Mouse (Mus musculus): Measurements from ENCODE around the gene Dlx4. TPM values are rescaled to one million over a fixed set of nuclear protein-coding genes. Genes with fewer than 3 reads are reported as not detected.

The Dlx4 gene
- total RNA-seq, 2 experiments from 2014 or later: not detected

- DNase-seq: peak; percentile 45
Observed at GRCm38 (mm10) chr11:95142980-95143575, 3.0 kb downstream of the Dlx4 start.

GRCm38 (mm10) chr11:95142258-95142657 lies 3.8 kb downstream of the Dlx4 start:
- DNase-seq: no peak

DNA sequence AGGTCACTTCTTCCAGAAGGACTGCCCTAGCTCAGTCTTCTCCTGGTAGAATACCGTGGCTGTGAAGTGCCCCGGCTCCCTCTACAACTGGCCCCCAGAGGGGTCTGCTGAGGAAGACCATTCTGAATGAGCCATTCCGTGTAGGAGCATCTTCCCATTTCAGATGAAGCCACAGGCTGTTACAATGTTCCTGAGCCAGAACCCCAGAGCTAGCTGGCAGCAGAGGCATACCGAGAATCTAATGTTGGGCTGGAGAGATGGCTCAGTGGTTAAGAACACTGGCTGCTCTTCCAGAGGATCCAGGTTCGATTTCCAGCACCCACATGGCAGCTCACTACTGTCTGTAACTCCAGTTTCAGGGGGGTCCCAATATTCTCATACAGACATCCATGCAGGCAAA lies 6.2 kb downstream of the Dlx4 start:
- no peak for DNase-seq

- DNase-seq: no peak
Observed at GRCm38 (mm10) chr11:95137281-95137680, 8.8 kb downstream of the Dlx4 start.

- no peak for DNase-seq
Observed at GRCm38 (mm10) chr11:95133321-95133720, 12.7 kb downstream of the Dlx4 start.

DNA sequence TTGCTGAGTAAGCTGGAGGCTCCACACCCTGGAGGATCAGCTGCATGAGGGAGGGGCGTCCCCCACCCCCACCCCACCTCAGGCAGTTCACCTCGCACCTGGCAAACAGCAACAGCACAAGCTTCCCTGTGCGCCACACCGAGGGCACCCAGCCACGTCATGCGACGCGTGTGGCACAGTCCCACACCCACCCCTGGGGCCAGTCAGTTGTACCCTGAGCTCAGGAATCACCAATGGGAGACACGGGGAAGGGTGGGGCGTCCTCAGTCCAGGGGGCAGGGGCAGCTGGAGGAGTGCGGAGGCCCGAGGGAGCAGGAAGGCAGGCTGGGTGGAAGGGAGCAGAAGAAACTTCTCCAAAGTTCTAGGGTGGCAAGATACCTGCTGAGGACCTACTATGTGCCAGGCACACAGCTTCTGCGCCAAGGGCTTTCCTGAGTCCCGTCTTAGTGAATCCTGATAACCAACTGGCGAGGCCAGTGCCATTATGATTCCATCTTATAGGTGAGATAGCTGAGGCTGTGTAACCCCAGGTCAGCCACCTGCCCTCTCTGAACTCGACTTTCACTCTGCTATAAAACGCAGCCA lies 15.3 kb downstream of the Dlx4 start:
- no peak for DNase-seq

DNA sequence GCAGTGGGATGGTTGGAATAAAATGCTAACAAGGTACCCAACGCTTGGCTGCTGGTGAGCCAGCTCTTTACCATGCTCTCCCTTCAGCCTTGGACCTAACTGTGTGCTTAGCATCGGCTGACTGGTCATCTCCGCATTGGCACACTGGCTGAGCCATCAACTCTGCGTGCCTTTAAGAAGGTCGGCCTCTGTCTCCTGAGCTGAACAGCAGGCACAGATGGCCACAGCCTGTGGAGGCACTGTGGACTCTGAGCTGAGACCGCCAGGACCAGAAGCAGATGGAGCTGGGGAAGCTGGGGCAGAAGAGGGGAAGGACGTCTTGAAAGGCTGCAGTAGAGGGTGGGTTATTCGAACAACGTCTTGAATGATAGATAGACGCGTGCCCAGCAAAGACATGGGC lies 17.7 kb downstream of the Dlx4 start:
- DNase-seq: no peak

DNA sequence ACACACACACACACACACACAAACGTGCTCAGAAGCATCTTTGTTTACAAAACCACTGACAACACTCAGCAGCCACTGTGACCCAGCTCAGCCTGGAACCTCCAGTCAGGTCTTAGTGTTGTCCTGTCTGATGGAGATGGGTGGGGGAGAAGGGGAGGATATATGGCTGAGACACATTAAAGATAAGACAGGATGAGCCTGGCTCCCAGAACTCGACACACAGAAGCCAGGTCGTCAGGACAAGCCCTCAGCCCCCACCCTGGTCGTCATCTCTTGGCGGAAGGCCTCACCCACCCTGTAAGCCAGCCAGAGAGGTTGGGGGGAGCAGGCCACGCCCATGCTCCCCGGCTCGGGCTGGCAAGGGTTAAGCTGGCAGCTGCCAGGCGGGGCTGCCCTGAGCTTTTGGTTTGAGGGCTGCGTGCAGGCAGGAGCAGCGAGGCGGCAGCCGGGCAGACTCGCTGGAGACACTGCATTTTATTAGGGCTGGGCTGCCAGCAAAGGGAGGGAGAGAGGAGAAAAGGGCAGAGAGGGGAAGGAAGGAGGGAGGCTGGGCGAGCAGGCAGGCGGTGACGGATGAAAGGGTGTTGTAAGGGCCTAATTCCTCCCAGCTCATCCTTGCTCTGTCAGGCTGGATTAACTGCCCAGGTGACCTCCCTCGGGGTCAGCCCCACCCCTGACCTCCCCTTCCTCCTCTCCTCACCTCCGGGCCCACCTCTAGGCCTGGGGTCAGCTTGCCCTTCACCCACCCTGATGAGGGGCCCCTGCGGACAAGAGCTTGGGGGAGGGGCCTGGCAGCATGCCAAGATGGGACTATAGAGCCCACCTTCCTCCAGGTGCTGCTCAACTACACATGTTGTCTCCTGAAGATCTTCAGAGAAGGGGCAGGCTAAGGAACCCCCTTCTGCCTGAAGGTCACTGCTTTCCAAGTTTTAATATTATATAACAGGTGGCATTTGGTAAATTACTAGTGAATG lies 19.5 kb downstream of the Dlx4 start:
- DNase-seq: peak; percentile 37

- no peak for DNase-seq
Observed at GRCm38 (mm10) chr11:95125366-95125948, 20.6 kb downstream of the Dlx4 start.

DNA sequence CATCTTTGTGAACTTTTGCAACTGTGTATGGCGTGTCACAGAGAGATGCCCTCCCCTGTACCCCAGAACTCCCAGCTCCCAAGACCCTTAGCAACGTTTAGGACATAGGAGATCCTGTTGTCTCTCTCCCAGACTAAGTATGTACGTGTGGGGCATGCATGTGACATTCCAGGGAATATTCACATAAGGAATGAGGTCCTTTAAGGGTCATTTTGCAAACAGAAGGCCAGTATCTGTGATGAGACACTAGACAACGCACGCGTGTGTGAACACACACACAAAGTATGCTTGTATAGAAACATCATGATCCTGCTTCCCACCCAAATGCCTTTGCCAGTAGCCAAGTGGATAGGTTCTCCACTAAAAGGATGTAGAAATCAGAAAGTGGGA lies 24.0 kb downstream of the Dlx4 start:
- DNase-seq: no peak

DNA sequence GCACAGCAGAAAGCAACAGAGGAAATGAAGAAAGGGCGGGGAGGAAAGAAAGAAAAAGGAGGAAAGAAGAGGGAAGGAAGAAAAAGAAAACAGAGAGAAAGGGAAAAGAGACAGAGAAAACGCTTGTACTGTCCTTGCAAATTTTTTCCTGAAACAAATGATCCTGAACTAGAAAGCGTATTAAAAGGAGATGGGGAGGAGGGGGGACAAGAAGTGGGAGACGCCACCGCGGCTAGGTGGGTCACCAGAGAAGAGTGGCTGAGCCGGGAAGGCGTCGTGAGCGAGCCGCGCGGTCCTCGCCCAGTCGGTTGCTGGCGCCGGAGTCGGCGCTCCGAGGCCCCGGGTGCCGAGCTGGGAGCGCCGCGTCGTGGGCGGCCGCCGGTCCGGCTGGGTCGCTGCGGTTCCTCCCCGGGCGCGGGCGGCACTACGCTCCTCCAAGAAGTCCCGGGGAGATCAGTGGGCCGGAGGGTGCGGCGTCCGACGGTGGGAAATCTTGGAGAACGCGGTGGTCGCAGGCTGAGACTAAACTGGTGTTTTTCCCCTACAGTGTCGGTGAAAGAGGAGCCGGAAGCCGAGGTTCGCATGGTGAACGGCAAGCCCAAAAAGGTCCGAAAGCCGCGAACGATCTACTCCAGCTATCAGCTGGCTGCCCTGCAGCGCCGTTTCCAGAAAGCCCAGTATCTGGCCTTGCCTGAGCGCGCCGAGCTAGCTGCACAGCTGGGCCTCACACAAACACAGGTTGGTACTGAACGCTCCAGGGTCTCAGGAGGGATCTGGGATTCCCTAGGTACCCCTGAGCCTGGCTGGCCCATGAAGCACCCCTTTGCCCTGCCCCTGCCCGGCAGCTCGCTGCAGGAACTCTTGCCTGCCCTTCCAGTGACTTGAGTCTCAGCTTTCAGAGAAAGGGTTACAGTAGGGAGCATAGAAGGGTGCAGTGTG lies 24.6 kb downstream of the Dlx4 start:
- DNase-seq: peak; percentile 24

DNA sequence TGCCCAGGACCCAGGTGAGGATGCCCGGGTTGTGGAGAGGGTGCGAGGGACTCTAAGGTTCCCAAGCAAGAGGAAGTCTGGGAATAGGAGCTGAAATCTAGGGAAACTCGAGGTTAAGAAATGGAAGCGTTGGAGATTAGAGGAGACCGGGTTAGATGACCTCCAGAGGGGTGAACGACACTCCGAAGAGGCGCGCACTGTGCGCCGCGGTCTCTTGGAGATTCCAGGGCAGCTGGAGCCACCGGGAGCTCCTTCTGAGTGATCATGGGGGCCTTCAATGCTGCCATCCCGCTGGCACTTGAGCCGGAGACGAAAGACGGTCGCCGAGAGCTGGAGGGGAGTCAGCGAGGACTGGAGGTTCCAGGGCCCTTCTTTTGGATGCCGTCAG lies 25.4 kb downstream of the Dlx4 start:
- no peak for DNase-seq

GRCm38 (mm10) chr11:95119990-95120632 lies 26.0 kb downstream of the Dlx4 start, which contains the start of gene Dlx3:
Gene Dlx3 (plus strand): TSS chr11:95120119.
- peak; percentile 54 for DNase-seq

DNA sequence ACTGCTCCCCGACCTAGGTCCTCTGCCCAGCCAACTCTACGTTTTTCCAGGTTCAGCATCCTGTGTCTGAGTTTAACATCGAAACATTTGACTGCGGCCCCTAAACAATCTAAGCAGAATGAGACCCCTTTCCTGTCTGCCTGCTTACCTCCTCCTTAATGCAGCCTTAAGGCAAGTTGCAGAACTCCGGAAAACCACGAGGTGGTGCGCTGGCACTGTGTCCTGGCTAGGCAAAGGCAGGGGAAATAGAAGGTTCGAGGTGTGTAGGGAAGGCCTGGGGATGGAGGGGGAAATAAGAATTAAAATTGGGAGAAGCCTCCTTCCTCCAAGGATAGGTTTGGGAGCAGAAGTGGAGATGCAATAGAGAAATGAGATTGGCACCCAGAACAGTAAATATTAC lies 27.6 kb downstream of the Dlx4 start:
- peak; percentile 89 for DNase-seq

DNA sequence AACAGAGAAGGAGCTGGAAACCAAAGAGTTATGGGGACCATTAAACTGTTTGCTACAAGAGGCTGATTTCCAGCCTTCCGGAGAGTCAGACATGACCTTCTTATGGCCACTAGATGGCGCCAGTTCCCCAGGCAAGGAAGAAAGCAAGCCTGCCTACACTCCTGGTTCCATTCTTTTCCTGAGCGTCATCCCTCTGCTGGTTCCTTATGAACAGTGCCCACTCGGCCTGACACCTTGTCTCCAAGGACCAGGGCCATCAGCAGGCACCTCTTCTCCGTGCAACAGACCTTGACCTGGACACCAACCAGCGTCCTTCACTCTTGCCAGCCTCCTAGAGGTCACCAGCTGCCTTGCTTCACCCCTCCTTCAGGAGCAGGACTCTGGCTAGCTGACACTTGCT lies 29.0 kb downstream of the Dlx4 start:
- DNase-seq: peak; percentile 76

DNA sequence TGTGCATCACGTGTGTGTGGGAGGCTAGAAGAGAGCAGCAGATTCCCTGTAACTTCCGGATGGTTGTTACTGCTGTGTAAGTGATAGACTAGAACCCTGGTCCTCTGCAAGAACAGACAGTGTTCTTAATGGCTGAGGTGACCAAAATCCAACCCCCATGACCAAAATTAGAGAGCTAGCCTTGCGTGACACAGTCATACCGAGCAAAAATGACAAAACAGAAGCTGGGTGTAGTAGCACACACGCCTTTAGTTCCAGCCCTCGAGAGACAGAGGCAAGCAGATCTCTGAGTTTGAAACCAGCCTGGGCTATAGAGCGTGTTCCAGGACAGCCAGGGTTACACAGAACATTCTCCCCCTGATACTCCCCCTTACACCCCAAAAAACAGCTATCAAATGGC lies 36.0 kb downstream of the Dlx4 start:
- DNase-seq: no peak

GRCm38 (mm10) chr11:95109000-95109399 lies 37.1 kb downstream of the Dlx4 start:
- no peak for DNase-seq

GRCm38 (mm10) chr11:95106440-95107236 lies 39.4 kb downstream of the Dlx4 start:
- peak; percentile 88 for DNase-seq

DNA sequence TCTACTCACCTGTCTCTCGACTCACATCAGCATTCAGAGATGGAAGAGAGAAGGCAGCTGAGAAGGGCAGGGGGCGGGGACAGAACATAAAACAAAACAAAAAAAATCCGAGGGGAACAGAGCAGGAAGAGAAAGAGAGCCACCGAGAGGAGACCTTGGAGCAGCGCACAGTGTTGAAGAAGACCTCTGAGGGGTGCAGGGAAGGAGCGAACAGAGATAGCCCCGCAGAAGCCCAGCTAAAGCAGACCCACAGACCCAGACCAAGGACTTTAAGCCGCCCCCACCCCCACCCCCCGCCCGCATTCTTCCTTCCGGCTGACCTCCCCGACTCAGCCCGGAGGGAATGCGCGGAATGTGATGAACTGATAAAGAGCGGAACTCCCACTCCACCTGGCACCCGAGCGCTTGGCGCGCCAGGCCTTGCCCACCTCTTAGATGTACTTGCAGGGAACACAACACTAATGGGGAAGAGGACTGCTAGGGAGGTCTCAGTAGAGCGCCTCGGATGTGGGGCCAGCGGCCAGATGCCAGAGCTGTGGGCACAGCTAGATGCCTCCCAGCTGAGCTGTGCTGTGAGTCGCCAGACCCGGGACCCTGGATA lies 40.7 kb downstream of the Dlx4 start:
- DNase-seq: peak; percentile 35

GRCm38 (mm10) chr11:95104266-95104665 lies 41.8 kb downstream of the Dlx4 start:
- DNase-seq: no peak

Measured in heart, postnatal 4 days (tissue).